Mouse (Mus musculus) thymus, adult 2 months (tissue): ENCODE measurements around the gene Klc3.

Source experiments
- CTCF ChIP-seq: fragments of 200-500 bp; IDR thresholded peaks from 2 replicates; pipeline ENCODE4 v1.5.1; 2012; ENCODE audit warnings: mild to moderate bottlenecking, control low read depth, low read length, moderate library complexity, borderline replicate concordance; ENCODE audit not compliant: control insufficient read depth, poor library complexity, insufficient read depth; ENCODE audit errors: extremely low read depth
- POLR2A ChIP-seq: fragments of 200-500 bp; IDR thresholded peaks from 2 replicates; pipeline ENCODE4 v1.6.1; 2012; ENCODE audit warnings: mild to moderate bottlenecking, low read length, control low read depth, moderate library complexity; ENCODE audit not compliant: control insufficient read depth, poor library complexity, insufficient read depth; ENCODE audit errors: extremely low read depth

GRCm38 (mm10) chr7:19424051-19424450 is 20.1 kb upstream of the Klc3 start:
- TF ChIP-seq POLR2A (no peak), CTCF (no peak)
